Mouse (Mus musculus) small intestine, adult 2 months (tissue): ENCODE data around the gene Dusp5.

ENCODE experiments used
- CTCF ChIP-seq: fragments of 200-500 bp; IDR thresholded peaks from 2 replicates; pipeline ENCODE4 v1.5.1; 2012; ENCODE audit warnings: low read depth, mild to moderate bottlenecking, control low read depth, inconsistent platforms, low read length, moderate library complexity, mixed read lengths; ENCODE audit not compliant: insufficient replicate concordance, insufficient read length; ENCODE audit errors: extremely low read depth
- POLR2A ChIP-seq: fragments of 200-500 bp; IDR thresholded peaks from 2 replicates; pipeline ENCODE4 v1.6.1; 2012; ENCODE audit warnings: low read depth, mild to moderate bottlenecking, control low read depth, inconsistent platforms, low read length, moderate library complexity

DNA sequence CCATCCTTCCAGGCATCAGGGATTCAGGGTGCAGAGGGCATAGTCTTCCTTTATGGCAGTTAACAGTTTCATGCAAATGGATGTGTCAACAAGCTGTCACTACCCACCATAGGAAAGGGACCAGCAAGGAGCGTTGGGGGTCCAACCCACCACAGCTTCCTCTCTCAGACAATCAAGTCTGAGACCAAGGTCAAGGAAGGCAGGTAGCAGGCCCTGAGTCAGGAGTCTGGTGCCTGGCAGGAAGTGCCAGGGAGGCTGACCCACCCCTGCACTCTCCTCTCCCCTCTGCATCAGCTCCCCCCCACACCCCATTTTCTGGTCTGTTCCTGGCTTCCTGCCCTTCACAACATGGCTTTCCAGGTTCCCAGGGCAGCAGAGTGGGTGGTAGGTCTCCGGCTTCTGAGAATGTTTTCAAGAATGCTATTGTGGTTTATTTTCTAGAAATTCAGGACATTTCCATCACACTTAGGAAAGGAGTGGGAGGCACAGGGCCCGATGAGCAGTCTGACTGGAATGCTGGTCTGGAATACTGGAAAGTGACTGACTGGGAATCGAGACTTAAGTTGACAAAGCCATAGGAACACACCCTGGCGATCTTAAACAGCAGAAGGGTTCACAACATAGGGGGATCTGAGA, 26.2 kb downstream of the Dusp5 start:
- TF ChIP-seq CTCF (no peak), POLR2A (no peak)
